9 mouse cellular contexts compared by ENCODE assay signal in the genomic region with DNA sequence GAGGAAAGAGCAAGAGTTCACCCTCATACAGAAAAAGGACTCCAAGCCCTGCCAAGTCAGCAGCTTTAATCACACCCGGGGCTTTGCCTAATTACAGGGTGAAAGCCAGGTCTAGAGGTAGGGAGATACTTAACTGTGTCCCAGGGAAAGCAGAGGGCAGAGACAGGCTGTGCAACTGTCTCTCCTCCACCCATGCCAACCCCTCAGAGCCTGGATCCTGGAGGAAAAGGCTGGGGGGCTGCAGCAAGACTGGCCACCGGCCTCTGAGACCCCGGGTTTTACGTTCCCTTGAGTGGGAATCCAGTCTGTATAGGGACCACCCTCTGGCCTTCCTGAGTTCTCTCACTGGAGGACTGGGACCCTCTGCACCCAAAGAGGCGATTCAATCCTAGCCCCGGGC. TPM values are rescaled to one million over a fixed set of nuclear protein-coding genes. Genes with fewer than 3 reads are reported as not detected.
A peak's percentile ranks its signal among the peaks of the same experiment; 100 is the strongest.
DNase-seq lines count a peak whose midpoint lies in the region; ATAC-seq and TF ChIP-seq lines count a peak whose summit lies in the region.
"Had no signal": no experiment of that assay in that cellular context is flagged by ENCODE, and none has a peak within 500 bp of the region (broad histone marks: within the 10 kb centered on the region; RNA-seq: fewer than 3 reads in every experiment).

No protein-coding gene starts in this region.

- TF ChIP-seq POLR2A in cerebellum, adult 2 months (IDR thresholded peaks at IDR 0.05; ENCODE audit: borderline replicate concordance, insufficient read depth, low read length): no peak

- peaks cover 36% of the 10 kb centered on the region for H3K36me3 ChIP-seq in E14TG2a.4 (ENCODE audit: insufficient read depth, low read length)
- H3K36me3 ChIP-seq in forebrain, embryonic 15.5 days: no peaks in the 10 kb centered on the region
- no peaks in the 10 kb centered on the region for H3K36me3 ChIP-seq in midbrain, embryonic 11.5 days (ENCODE audit: control insufficient read depth, insufficient read depth, low read length)

- H3K4me1 ChIP-seq in cerebellum, adult 2 months (ENCODE audit: control insufficient read depth, insufficient read depth, low read length): peaks cover 8% of the 10 kb centered on the region; the same call in 1 of the 2 replicates
- H3K4me1 ChIP-seq in E14TG2a.4 (replicated peaks; ENCODE audit: low read depth, low read length): peaks cover 74% of the 10 kb centered on the region
- H3K4me1 ChIP-seq in forebrain, embryonic 15.5 days: peaks cover 62% of the 10 kb centered on the region
- peaks cover 38% of the 10 kb centered on the region for H3K4me1 ChIP-seq in midbrain, embryonic 11.5 days (ENCODE audit: control insufficient read depth, insufficient read depth, low read length)

- H3K9ac ChIP-seq in forebrain, embryonic 15.5 days (replicated peaks): peak overlapping the region; percentile 44
- H3K9ac ChIP-seq in midbrain, embryonic 11.5 days (ENCODE audit: low read length): peak overlapping the region; percentile 73

- TF ChIP-seq CTCF in cerebellum, adult 2 months (IDR thresholded peaks at IDR 0.05; ENCODE audit: borderline replicate concordance, insufficient read depth, low read depth, low read length): no peak
- no peak for TF ChIP-seq CTCF in E14TG2a.4 (conservative IDR thresholded peaks at IDR 0.05; ENCODE audit: low read length)

- DNase-seq in cerebellum, adult 2 months: no peak
- no peak for DNase-seq in cerebellum, adult 11-12 months
- DNase-seq in midbrain, embryonic 11.5 days (ENCODE audit: low spot score, missing footprints): peak; percentile 92
- no peak for DNase-seq in right cerebral cortex, postnatal 36 days (ENCODE audit: low spot score in 2 of 2)
- DNase-seq in left cerebral cortex, postnatal 4 days: no peak
- no peak for DNase-seq in frontal cortex, adult 2 months (ENCODE audit: extremely low spot score in 1 of 2, low spot score in 1 of 2)

- H3K4me2 ChIP-seq in forebrain, embryonic 15.5 days (replicated peaks): peak overlapping the region; percentile 69
- peak overlapping the region; percentile 86 for H3K4me2 ChIP-seq in midbrain, embryonic 11.5 days

- peak overlapping the region; percentile 23; the same call in 1 of the 2 replicates for H3K27ac ChIP-seq in cerebellum, adult 2 months (ENCODE audit: insufficient read depth, low read length)
- peak overlapping the region; percentile 94 for H3K27ac ChIP-seq in forebrain, embryonic 15.5 days (replicated peaks)
- peak overlapping the region; percentile 68 for H3K27ac ChIP-seq in midbrain, embryonic 11.5 days (ENCODE audit: low read depth, low read length)

- ATAC-seq in forebrain, embryonic 15.5 days (replicated peaks): peak; percentile 4; the same call in 1 of the 2 replicates
- no peak for ATAC-seq in midbrain, embryonic 11.5 days (ENCODE audit: low FRiP score)

- no peak overlapping the region for H3K4me3 ChIP-seq in cerebellum, adult 2 months (replicated peaks; ENCODE audit: insufficient read depth, low read depth, low read length)
- peak overlapping the region; percentile 88 for H3K4me3 ChIP-seq in E14TG2a.4 (replicated peaks; ENCODE audit: low read length)
- H3K4me3 ChIP-seq in forebrain, embryonic 15.5 days: peak overlapping the region; percentile 64
- peak overlapping the region; percentile 18; the same call in 1 of the 2 replicates for H3K4me3 ChIP-seq in midbrain, embryonic 11.5 days (ENCODE audit: low read depth, low read length)

- WGBS in cerebellum, adult 2 months: 14% methylated on average over 6 of the region's 6 CpGs
- under 1% methylated on average over 6 of the region's 6 CpGs for WGBS in forebrain, embryonic 15.5 days
- WGBS in midbrain, embryonic 11.5 days: 2% methylated on average over 6 of the region's 6 CpGs

- H3K9me3 ChIP-seq in E14TG2a.4 (ENCODE audit: low read length): no peaks in the 10 kb centered on the region
- no peaks in the 10 kb centered on the region for H3K9me3 ChIP-seq in forebrain, embryonic 15.5 days
- H3K9me3 ChIP-seq in midbrain, embryonic 11.5 days (ENCODE audit: control insufficient read depth, low read length): no peaks in the 10 kb centered on the region
- H3K9me3 ChIP-seq: megakaryocyte, embryonic 14.5 days had no signal

- H3K27me3 ChIP-seq in cerebellum, adult 2 months (ENCODE audit: control insufficient read depth, insufficient read depth, low read length): peaks cover 8% of the 10 kb centered on the region; the same call in 1 of the 2 replicates
- H3K27me3 ChIP-seq in E14TG2a.4 (ENCODE audit: insufficient read depth, low read length): no peaks in the 10 kb centered on the region
- no peaks in the 10 kb centered on the region for H3K27me3 ChIP-seq in forebrain, embryonic 15.5 days
- H3K27me3 ChIP-seq in midbrain, embryonic 11.5 days (ENCODE audit: control insufficient read depth, insufficient read depth, low read length): peaks cover 11% of the 10 kb centered on the region

- intact Hi-C loops in left cerebral cortex, postnatal 4 days (cut with DNase I): no loop called here

RNA-seq across cellular contexts. Expression of gene Gli2, which starts 4.9 kb away (rescaled TPM):
- polyA plus RNA-seq in cerebellum, adult 2 months (2012; rRNA removed): 2.4 and 2.7 TPM in 2 replicates
- polyA plus RNA-seq in forebrain, embryonic 15.5 days (2015; fragmentation: Nextera tagmentation; extraction: Ambion mirVana): 4.0 and 5.4 TPM in 2 replicates
- polyA plus RNA-seq in midbrain, embryonic 11.5 days (2014; fragmentation: Nextera tagmentation; extraction: Ambion mirVana): 8.2 and 9.0 TPM in 2 replicates
- 1 to 10 TPM; 2.9 to 3.3 TPM for total RNA-seq in left cerebral cortex, postnatal 4 days (2021)
- polyA plus RNA-seq in frontal cortex, adult 2 months (2012; rRNA removed): 1.6 and 2.2 TPM in 2 replicates

Comparison
In these comparisons a context has a peak if more than half of its experiments do, and no peak if none do; other contexts are left out.
1. H3K27ac ChIP-seq: peak in every context shown above with its lines; median percentile 94 in forebrain, embryonic 15.5 days; 68 in midbrain, embryonic 11.5 days; 23 in cerebellum, adult 2 months.